Mouse (Mus musculus) T-cell, adult 2 months (primary cell): Measurements from ENCODE around the gene Arl6ip1.

Source experiments
- DNase-seq: peaks from one replicate; pipeline ENCODE4 v3.0.0; 2022; ENCODE audit warnings: low spot score

Gene Arl6ip1

DNA sequence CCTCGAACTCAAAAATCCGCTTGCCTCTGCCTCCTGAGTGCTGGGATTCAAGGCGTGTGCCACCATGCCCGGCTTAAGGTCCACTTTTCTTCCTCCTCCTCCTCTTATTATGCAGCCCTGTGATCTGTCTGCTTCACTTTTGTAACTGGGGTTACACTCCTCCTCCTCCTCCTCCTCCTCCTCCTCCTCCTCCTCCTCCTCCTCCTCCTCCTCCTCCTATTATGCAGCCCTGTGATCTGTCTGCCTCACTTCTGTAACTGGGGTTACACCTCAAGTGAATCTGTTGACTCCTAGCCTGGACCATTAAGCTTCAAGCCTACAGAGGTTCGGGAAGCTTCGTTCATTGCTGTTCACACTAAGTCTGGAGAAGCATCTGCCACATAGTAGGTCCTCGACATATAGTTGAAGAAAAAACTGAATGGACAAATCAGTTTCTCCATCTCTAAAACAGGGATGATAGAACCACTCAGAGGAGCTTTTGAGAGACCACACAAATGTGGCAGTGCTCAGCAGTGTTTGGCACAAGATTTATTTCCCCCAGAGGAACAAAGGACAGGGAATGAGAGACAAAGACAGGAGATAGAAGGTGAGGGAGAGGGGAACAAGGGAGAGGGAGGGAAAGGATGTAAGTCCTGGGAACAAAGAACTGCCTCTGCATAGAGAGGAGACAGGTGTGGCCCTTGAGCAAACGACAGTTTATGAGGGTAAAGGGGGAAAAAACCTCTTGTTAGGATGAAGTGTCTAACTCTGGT lies 12.5 kb downstream of the Arl6ip1 start:
- no peak for DNase-seq

DNA sequence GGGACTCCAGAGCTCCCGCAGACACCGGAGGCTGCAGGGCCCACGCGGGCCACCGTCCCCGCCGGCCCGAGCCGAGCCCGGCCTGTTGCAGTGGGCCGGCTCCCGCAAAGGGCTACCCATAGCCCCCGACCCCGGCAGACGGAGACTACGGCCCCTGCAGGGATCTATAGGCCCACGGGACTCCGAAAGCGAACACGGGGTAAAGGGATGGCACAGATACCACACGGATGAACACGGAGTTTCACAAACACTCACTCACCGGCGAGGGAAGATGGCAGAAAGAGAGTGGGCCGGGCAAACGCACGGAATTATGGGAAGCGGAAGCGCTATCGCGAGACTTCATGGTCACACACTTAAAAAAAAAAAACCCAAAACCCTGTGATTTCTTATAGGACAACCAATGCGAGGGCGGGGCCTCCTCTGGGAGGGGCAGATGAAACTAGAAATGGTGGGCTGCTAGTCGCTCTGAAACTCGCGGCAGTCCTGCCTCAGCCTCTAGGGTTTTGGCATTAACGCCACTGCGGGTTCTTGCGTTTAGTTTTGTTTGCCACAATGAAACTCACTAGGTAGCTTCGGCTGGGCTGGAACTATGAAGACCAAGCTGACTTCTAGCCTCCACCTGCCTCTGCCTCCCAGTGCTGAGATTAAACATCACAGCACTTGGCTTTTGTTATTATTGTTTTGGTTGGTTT lies 13.4 kb downstream of the Arl6ip1 start, which contains the start of gene Rps15a:
Rps15a (minus strand) TSS at position 312 of the 692 bp plus-strand sequence.
- DNase-seq = peak; percentile 94

- no peak for DNase-seq
These were observed 14.0 kb downstream of the Arl6ip1 start for GRCm38 (mm10) chr7:118115533-118115876.

DNA sequence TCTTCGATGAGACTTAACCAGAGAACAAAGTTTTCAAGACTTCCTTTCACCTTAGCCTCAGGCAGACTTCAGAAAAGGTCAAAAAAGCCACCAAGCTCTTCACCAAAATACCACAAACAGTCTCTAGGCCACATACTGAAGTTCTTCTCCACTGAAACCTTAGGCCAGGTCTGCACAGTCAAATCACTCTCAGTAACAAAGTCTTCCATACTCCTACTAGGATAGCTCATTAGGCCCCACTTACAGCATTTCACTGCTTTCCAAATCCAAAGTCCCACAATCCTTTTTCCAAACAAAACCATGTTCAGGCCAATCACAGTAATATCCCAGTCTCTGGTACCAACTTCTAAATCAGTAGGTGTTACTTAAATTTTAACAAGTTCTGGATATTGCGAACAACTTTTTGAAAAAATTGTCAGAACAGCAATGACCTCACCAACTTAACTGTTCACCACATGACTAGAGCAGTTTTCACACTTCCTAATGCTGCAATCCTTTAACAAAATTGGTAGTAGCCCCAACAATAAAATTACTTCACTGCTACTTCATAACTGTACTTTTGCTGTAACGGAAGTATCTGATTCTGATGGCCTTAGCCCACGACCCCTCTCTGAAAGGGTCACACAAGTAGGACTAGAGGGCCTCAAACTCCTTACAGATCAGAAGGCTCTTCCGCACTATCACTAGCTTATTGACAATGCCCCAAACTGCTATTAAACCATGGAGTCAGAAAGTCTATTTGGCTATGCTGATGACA lies 15.7 kb downstream of the Arl6ip1 start:
- DNase-seq = no peak

- no peak for DNase-seq
These were observed 18.3 kb downstream of the Arl6ip1 start for GRCm38 (mm10) chr7:118111128-118111527.

DNA sequence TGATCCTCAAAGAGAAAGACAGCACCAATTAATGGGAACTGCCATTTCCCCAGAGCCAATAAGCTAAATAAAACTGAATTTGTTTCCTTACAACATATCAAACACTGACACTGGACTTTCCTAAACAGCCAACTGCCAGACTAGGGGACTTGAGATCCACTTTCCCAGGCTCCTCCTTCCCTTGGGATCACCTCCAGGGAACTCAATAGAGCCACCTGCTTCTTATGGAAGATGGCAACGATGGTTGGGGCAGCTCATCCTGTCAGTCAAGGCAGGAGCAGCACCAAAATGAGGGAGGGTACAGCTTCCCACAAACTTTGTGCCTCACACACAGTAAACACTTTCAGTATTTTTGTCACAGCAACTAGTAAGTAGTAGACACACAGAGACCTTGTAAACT lies 21.8 kb downstream of the Arl6ip1 start:
- DNase-seq = no peak

- no peak for DNase-seq
These were observed 24.9 kb downstream of the Arl6ip1 start for GRCm38 (mm10) chr7:118104458-118105052.

- DNase-seq = no peak
These were observed 25.7 kb downstream of the Arl6ip1 start for GRCm38 (mm10) chr7:118103462-118104379.

DNA sequence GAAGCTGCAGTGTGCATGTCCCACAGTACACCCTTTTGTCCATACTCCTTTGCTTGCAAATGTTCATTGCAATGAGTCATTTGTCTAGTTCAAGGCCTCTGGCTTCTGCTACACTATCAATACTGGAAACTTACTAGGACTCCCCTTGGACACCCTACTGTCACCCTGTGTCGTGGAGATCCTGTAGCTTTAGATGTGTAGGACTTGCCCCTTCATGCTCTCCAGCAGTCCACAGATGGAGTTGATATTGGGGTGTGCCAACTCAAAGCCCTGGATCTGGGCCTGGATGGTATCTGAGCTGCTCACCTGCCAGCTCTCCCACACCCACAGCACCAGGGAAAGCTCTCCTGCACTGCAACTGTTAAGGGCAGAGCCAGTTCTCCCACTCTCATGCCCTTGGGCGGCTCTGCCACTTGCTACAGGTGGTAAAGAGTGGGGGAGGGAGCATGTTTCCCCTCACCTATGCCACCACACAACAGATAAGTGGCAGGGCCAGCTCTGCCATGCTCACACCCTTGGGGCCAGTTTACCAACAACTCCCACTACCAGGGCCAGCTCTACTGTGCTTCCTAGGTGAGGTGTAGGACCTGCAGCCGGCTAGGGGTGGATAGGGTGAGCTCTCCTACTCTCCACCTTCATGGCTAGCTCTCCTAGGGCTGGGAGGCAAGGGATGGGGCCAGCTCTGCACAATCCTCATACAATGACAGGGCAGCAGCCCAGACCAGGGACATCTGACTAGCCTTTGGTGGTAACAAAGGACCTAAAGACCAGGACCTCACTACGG lies 26.6 kb downstream of the Arl6ip1 start:
- no peak for DNase-seq

GRCm38 (mm10) chr7:118102231-118102630 lies 27.2 kb downstream of the Arl6ip1 start:
- peak; percentile 39 for DNase-seq

DNA sequence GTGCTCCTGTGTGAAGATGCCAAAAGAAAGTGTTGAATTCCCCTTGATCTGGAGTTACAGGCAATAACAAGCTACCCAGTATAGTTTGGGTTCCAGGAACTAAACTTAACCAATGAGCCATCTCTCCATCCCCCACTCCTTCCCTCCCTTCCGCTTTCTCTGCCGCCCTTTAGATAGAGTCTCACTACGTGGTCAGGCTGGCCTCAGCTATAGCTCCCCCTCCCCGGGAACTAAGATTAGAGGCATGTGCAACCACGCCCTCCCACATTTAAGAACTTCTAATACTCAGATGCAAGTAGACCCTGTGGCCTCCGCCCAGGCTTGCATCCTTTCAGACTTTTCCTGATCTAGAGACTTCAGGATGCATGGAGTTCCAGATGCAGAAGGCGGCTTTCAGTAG lies 31.8 kb downstream of the Arl6ip1 start:
- DNase-seq = no peak

DNA sequence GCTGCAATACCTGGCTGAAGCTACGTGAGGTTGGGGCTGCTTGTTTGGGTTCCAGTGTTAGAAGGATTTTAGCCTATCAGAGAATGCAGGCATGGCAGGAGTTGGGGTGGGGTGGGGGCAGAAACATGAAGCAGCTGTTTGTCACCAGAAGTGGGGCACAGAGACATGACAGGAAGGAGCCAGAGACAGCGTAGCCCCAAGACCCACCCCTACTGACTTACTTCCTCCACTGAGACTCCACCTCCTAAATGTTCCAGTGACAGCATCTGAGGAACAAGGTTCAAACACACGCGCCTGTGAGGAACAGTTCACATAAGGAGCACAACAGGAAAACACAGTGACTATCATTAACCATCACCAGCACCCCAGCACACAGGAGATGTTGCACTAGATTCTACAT lies 49.5 kb downstream of the Arl6ip1 start:
- DNase-seq = peak; percentile 1

DNA sequence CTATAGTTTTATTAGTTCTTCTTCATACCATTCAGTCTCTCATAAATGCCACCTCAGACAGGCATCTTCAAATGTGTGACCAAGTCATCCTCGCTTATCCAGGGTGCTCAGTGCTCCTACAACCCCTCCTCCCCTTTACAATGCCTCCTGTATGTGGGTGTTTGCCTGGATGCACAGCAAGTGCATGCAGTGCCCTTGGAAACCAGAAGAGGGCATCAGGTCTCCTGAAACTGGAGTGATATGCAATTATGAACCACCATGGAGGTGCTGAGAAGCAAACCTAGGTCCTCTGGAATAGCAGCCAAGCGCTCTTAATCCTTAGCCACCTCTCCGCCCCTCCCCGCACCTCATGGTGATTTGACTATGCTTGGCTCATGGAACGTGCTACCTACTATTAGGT lies 50.4 kb downstream of the Arl6ip1 start:
- DNase-seq = no peak
